Mouse (Mus musculus) heart, postnatal 0 days (tissue): ENCODE data around the gene Abcg2. TPM values are rescaled to one million over a fixed set of nuclear protein-coding genes. Genes with fewer than 3 reads are reported as not detected.

Experiments used
- ATAC-seq: fragments of 200-750 bp; cut with Nextera tagmentation; 2 replicates; pipeline ENCODE4 v1.8.0; 2017; ENCODE audit warnings: low read depth, moderate number of reproducible peaks, moderate library complexity; ENCODE audit not compliant: insufficient read depth
- DNase-seq: peaks from one replicate; pipeline ENCODE4 v3.0.0-alpha.2; 2016; ENCODE audit warnings: low spot score
- H3K27ac ChIP-seq: fragments of 300-500 bp; sonication (generic); 2 replicates; pipeline ENCODE4 v1.5.1; 2014; ENCODE audit warnings: low read depth, mild to moderate bottlenecking
- H3K27me3 ChIP-seq: fragments of 300-500 bp; sonication (generic); 2 replicates; pipeline ENCODE4 v1.6.1; 2014; ENCODE audit warnings: low read length, mixed read lengths; ENCODE audit not compliant: control insufficient read depth, insufficient read depth
- H3K36me3 ChIP-seq: fragments of 300-500 bp; sonication (generic); replicated peaks from 2 replicates; pipeline ENCODE4 v1.6.1; 2014; ENCODE audit warnings: low read length, mixed read lengths; ENCODE audit not compliant: control insufficient read depth, insufficient read depth
- H3K4me1 ChIP-seq: fragments of 300-500 bp; sonication (generic); 2 replicates; pipeline ENCODE4 v1.6.1; 2014; ENCODE audit warnings: antibody characterized with exemption; ENCODE audit not compliant: control insufficient read depth, insufficient read depth
- H3K4me2 ChIP-seq: fragments of 300-500 bp; sonication (generic); 2 replicates; pipeline ENCODE4 v1.6.1; 2014; ENCODE audit warnings: low read depth, mild to moderate bottlenecking, low read length, moderate library complexity
- H3K4me3 ChIP-seq: fragments of 300-500 bp; sonication (generic); 2 replicates; pipeline ENCODE4 v1.5.1; 2014; ENCODE audit warnings: low read depth, low read length
- H3K9ac ChIP-seq: fragments of 300-500 bp; sonication (generic); replicated peaks from 2 replicates; pipeline ENCODE4 v1.6.1; 2014; ENCODE audit warnings: low read depth, low read length, mixed read lengths
- H3K9me3 ChIP-seq: fragments of 300-500 bp; sonication (generic); replicated peaks from 2 replicates; pipeline ENCODE4 v1.6.1; 2016; ENCODE audit warnings: low read length; ENCODE audit not compliant: control insufficient read depth
- CTCF ChIP-seq: IDR thresholded peaks from 2 replicates; pipeline ENCODE4 v1.5.1; 2016; ENCODE audit warnings: antibody characterized with exemption, control low read depth, low read depth
- EP300 ChIP-seq: IDR thresholded peaks from 2 replicates; pipeline ENCODE4 v1.6.1; 2016; ENCODE audit warnings: antibody characterized with exemption, low read depth
- WGBS: fragments of 180-500 bp; shearing (Covaris S2); extraction: QIAGEN DNeasy Blood & Tissue Kit; methylation state at CpG from one replicate; pipeline ENCODE4 v1.1.7; 2014; 5-methylcytosine and 5-hydroxymethylcytosine counted together
- polyA plus RNA-seq: library from polyadenylated mRNA; unstranded; fragments of >200 nt; fragmentation: Nextera tagmentation; extraction: Ambion mirVana; gene quantifications from 2 replicates; pipeline ENCODE4 v1.2.1, GENCODE M21; 2015
- total RNA-seq: library from RNA; depleted of rRNA; stranded (reverse); fragments of >200 nt; gene quantifications from 2 replicates; pipeline ENCODE4 v1.2.3, GENCODE M21; 2014; ENCODE audit warnings: low replicate concordance

The Abcg2 gene
- total and polyA plus RNA-seq, 2 experiments from 2014 or later = 47.3 to 74.3 TPM

- no peak overlapping the region for H3K4me2 ChIP-seq
- no peaks in the 10 kb centered on the region for H3K36me3 ChIP-seq
- no peak overlapping the region for H3K4me3 ChIP-seq
- H3K27me3 ChIP-seq = no peaks in the 10 kb centered on the region
- no peak for ATAC-seq
- peaks cover 13% of the 10 kb centered on the region for H3K4me1 ChIP-seq
- no peaks in the 10 kb centered on the region for H3K9me3 ChIP-seq
- 17% methylated on average over 1 of the region's 1 CpGs for WGBS
- no peak for DNase-seq
- no peak overlapping the region for H3K27ac ChIP-seq
- TF ChIP-seq EP300 (no peak), CTCF (no peak)
- no peak overlapping the region for H3K9ac ChIP-seq
These were observed 66.7 kb downstream of the Abcg2 start for GRCm38 (mm10) chr6:58651038-58651437.

- Histone ChIP-seq H3K36me3 (peaks cover 15% of the 10 kb centered on the region; the same call in 1 of the 2 replicates), H3K9me3 (no peaks in the 10 kb centered on the region), H3K4me3 (no peak overlapping the region), H3K27ac (no peak overlapping the region), H3K4me1 (no peaks in the 10 kb centered on the region), H3K4me2 (no peak overlapping the region), H3K9ac (no peak overlapping the region), H3K27me3 (no peaks in the 10 kb centered on the region)
- WGBS = 84% methylated on average over 3 of the region's 3 CpGs
- TF ChIP-seq CTCF = no peak
- no peak for TF ChIP-seq EP300
- DNase-seq (no peak), ATAC-seq (no peak)
These were observed 76.7 kb downstream of the Abcg2 start for GRCm38 (mm10) chr6:58660951-58661575.

- H3K36me3 ChIP-seq = peaks cover 27% of the 10 kb centered on the region
- H3K27me3 ChIP-seq = no peaks in the 10 kb centered on the region
- TF ChIP-seq CTCF (no peak), EP300 (no peak)
- no peaks in the 10 kb centered on the region for H3K4me1 ChIP-seq
- H3K27ac ChIP-seq = no peak overlapping the region
- no peak overlapping the region for H3K9ac ChIP-seq
- H3K9me3 ChIP-seq = no peaks in the 10 kb centered on the region
- no peak for ATAC-seq
- DNase-seq = no peak
- H3K4me2 ChIP-seq = no peak overlapping the region
- WGBS = 86% methylated on average over 1 of the region's 1 CpGs
- no peak overlapping the region for H3K4me3 ChIP-seq
These were observed 93.5 kb downstream of the Abcg2 start for GRCm38 (mm10) chr6:58677802-58678201.

GRCm38 (mm10) chr6:58678530-58678929 lies 94.2 kb downstream of the Abcg2 start:
- TF ChIP-seq EP300 (no peak), CTCF (no peak)
- no peaks in the 10 kb centered on the region for H3K4me1 ChIP-seq
- H3K36me3 ChIP-seq = peaks cover 33% of the 10 kb centered on the region
- no peak overlapping the region for H3K9ac ChIP-seq
- 98% methylated on average over 3 of the region's 3 CpGs for WGBS
- no peaks in the 10 kb centered on the region for H3K27me3 ChIP-seq
- no peak overlapping the region for H3K4me2 ChIP-seq
- no peak overlapping the region for H3K4me3 ChIP-seq
- DNase-seq (no peak), ATAC-seq (no peak)
- H3K9me3 ChIP-seq = no peaks in the 10 kb centered on the region
- no peak overlapping the region for H3K27ac ChIP-seq

GRCm38 (mm10) chr6:58691584-58691983 lies 107.3 kb downstream of the Abcg2 start:
- no peak for ATAC-seq
- DNase-seq = peak; percentile 9
- TF ChIP-seq EP300 = no peak
- no peak for TF ChIP-seq CTCF

GRCm38 (mm10) chr6:58694257-58694656 lies 109.9 kb downstream of the Abcg2 start:
- Histone ChIP-seq H3K9ac (no peak overlapping the region), H3K36me3 (peaks cover 23% of the 10 kb centered on the region), H3K4me1 (no peaks in the 10 kb centered on the region), H3K27ac (no peak overlapping the region), H3K27me3 (no peaks in the 10 kb centered on the region), H3K4me2 (no peak overlapping the region), H3K9me3 (no peaks in the 10 kb centered on the region), H3K4me3 (no peak overlapping the region)
- 78% methylated on average over 2 of the region's 2 CpGs for WGBS
- DNase-seq (no peak), ATAC-seq (no peak)
- TF ChIP-seq EP300 (no peak), CTCF (no peak)

More at GRCm38 (mm10) chr6:58691584-58691983, 107.3 kb downstream of the Abcg2 start:
- no peak overlapping the region for H3K4me3 ChIP-seq
- H3K27me3 ChIP-seq = no peaks in the 10 kb centered on the region
- H3K9me3 ChIP-seq = no peaks in the 10 kb centered on the region
- no peak overlapping the region for H3K9ac ChIP-seq
- 70% methylated on average over 2 of the region's 2 CpGs for WGBS
- H3K27ac ChIP-seq = no peak overlapping the region
- H3K4me1 ChIP-seq = no peaks in the 10 kb centered on the region
- H3K36me3 ChIP-seq = peaks cover 22% of the 10 kb centered on the region
- H3K4me2 ChIP-seq = no peak overlapping the region
